Mouse (Mus musculus): ENCODE data around the gene Arnt2.

Gene Arnt2

DNA sequence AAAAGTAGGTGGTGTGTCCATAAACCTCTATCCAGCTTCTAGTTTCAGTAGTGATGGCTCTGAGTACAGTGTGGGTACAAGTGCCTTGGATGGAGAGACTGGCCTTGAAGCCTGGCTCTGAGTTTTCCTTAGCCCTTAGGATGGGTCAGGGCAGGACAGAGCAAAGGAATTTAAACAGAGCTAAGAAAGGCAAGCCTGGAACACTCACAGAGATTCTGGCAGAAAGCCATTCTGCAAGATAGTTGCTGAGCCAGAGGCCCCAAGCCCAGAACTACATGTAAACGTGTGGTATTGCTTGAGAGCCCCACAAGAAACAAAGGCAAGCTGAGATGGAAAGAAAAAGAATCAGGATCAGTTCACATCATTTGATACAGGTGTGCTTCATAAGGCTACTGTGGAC lies 70.8 kb downstream of the Arnt2 start:
- no peak for DNase-seq

DNA sequence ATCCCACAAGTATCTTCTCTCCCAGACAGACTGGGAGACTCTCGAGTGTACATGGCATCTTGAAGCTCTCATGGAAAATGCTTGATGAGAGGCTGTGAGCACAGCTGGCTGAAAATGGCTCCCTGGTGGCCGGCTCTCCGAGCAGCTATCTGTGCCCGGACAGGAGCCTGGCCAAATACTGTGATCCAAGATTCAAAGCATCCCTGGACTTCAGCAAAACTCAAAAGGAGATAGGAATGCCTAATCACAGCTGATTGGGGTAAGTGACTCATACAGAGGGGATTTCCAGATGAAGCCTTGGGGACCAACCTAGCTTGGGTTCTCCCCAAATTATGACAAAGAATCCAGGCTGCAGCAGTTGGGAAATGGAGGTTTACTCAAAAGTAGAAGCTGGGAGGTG lies 72.2 kb downstream of the Arnt2 start:
- DNase-seq: no peak

- DNase-seq: no peak
These were observed 73.1 kb downstream of the Arnt2 start for GRCm38 (mm10) chr7:84336907-84337306.

DNA sequence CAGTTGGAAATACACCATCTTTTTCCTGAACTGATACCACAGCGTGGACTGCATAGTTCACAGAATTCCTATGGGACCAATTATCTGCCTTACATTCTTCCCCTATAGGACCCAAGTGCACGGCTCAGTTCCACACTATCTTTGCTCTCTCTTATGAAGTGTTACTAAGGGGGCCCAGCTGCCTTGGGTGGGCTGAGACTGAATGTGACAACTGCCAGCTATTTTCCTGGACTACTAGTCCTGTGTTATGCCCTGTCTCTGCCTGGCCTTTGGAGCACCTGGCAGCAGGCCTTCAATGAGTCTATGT lies 73.4 kb downstream of the Arnt2 start:
- peak; percentile 35 to 51 for DNase-seq

DNA sequence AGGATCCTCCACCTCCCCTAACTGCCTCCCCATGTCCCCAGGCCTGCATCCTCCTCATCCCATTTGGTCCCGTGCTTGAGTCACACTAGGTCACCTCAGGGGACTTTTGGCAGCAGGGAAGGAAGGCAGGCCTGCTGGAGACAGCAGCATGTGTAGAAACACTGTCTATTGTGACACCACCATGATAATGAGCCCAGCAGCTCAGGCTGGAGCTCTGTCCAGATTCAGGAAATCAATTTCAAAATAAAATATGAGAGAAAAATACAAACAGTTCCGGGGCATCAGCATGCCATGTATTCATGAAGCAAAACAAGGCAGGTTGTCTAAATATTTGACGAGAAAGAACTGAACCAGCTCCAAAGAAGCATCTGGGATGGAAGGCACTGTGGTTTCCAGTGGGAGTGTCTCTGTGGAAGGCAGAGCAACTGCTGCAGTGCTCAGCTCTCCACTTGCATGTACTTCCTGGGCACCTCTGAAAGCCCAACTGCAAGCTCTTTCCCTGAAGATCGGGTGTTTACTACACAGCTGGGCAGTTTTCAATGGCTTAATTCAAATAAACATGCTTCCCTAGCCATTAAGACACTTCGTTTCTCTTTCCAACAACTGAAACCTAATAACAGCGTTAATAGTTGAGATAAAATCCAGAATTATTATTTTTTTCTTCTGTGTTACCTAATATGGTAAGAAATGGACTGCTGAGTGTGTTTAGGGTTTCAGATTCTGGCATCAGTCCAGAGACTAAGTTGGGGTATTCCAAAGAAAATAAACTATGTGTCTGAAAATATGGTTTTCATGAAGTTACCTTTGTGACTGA lies 74.0 kb downstream of the Arnt2 start:
- DNase-seq: peak; percentile 20 to 65

DNA sequence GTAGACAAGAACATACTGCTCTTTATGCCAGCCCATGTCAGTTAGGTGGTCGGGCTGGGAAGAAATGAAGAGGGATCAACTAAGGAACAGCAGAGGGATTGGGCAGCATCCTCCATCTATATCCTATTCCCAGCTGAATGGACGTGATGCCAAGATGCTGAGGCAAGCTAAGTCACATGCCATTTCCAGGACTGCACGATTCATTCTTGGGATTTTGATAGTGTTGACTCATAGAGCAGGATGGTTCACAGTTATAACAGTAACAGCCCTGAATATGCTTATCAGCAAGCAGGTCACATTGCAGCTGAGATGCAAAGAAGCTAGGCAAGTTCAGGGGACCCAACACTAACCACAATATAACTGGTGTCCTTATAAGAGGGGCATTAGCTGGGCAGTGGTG lies 76.0 kb downstream of the Arnt2 start:
- DNase-seq: no peak

DNA sequence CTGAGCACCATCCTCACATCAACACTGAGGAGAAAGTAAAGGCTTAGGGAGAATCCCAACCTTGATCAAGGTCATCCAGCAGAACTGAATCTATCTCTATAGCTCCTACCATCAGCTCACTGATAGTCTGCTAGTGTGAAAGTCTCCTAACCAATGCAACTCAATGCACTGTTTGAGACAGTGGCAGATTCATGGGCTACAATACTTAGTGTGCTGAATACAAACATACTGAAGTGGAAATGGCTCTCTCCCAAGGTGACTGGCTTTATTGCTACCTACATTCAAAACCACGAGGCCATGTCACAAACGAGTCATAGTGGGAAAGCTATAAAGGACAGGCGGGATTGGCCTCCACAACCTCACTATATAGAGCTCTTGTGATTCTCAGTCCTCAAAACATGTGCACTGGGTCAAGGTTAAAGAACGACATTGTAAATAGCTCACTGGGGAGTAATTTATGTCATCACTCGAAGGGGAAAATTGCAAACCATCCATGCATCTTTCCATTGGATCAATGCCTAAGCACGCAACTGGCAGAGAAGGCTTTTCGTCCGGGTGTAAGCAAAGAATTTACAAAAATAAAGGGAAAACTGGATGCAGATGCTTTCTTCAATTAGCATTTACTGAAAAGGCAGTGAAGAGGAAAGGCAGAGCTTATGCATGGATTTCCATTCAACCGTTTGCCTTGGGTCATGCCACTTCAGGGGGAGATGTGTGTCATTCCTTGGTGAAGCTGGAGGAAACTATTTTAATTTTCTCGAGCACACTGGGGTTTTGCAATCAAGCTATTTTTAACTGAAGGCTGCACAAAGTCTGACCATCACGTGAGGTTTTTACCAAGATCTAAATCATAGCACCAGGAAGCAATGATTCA lies 77.4 kb downstream of the Arnt2 start:
- no peak for DNase-seq

- peak in 1 of 2 experiments; percentile 52 for DNase-seq
These were observed 80.8 kb downstream of the Arnt2 start for GRCm38 (mm10) chr7:84329174-84329583.

- peak; percentile 63 to 85 for DNase-seq
These were observed 81.2 kb downstream of the Arnt2 start for GRCm38 (mm10) chr7:84328770-84329169.

GRCm38 (mm10) chr7:84325570-84326328 lies 84.2 kb downstream of the Arnt2 start:
- DNase-seq: no peak

DNA sequence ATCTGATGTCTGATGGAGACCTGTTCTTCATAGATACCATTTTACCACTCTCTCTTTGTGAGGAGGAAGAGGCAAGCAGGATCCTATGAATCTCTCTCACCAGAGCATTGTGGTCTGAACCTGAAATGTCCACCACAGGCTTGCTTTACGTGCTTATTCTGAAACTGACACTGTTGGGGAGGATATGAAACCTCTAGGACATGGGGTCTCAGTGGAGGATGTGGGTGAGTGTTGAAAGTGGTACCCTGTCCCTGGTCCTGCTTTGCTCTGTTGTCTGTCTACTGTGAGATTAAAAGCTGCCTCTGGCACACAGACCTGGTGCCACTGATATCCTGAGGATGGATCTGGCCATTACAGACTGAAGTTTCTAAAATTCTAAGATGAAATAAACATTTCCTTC lies 88.4 kb downstream of the Arnt2 start:
- DNase-seq: no peak

GRCm38 (mm10) chr7:84315353-84316003 lies 94.5 kb downstream of the Arnt2 start:
- peak; percentile 22 to 56 for DNase-seq

DNA sequence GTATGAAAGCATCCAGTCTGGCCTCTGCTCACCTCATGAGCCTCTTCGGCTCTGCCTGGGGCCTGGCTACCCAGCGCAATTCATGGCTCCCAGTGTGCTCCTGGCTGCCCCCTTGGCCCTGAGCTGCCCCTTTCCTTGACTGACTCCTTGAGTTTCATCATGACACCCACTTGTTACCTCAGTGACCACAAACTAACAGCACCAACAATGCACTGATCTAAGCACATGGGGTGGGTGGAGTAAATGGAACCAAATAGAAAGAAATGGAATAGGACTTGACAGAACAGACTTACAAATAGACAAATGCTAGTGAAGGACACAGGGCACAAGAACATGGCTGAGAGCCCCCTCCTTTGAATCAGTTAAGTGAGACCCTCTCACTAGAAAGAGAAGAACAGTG lies 95.2 kb downstream of the Arnt2 start:
- DNase-seq: no peak

DNA sequence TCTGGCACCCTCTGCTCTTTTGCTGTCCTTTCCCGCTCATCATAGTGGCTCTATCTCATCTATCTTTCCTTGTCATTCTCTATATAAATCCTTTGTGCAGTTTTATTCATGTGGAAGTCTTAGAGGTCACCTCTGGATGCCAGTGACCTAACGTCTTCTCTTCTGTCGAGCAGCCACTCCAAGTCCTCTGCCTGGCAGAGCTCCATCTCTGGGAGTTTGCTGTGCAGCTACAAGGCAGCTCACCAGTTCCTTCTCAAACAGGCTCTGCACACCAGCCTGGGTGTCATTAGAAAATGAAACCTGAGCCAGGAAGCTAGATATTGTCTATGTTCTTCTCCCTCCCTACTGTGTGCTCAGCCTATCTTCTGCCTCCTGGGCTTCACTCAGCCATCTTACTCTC lies 98.4 kb downstream of the Arnt2 start:
- no peak for DNase-seq

DNA sequence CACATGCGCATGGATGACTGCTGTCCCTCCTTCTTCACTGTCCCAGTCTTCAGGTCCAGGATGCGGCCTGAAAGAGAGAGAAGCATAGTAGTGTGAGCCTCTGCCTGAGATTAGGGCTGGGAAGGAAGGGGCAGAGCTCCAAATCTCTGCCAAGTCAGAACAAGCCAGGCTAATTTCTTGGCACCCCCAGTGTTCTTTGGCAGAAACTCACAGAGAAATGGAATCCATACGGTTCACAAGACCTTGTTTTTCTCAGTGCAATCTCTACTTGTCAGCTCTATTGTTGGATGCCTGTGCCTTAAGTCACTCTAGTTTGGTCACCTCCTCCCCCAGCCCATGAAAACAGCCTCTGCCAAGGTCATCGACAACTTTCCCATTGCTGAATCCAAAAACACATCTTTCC lies 99.1 kb downstream of the Arnt2 start:
- DNase-seq: peak in 1 of 2 experiments; percentile 28

GRCm38 (mm10) chr7:84307329-84307925 lies 102.5 kb downstream of the Arnt2 start:
- no peak for DNase-seq

DNA sequence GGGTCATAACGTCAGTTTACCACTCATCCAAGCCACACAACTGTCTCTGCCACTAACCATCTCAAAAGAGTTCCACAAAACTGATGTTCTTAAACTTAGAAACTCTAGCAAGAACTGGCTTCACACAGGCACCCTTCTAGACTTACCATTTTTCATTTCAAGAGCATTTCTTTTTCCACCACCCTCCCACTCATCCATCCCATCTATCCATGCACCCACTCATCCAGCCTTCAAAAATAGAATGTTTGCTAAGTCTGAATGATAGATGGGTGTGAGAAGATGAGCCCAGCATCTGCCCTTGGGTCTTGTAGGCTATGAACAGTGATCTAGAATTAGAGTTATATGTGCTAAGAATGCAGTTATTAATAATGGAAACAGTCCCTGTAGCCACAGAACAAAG lies 109.7 kb downstream of the Arnt2 start:
- DNase-seq: no peak

GRCm38 (mm10) chr7:84299601-84300000 lies 110.4 kb downstream of the Arnt2 start:
- DNase-seq: peak; percentile 16 to 60

DNA sequence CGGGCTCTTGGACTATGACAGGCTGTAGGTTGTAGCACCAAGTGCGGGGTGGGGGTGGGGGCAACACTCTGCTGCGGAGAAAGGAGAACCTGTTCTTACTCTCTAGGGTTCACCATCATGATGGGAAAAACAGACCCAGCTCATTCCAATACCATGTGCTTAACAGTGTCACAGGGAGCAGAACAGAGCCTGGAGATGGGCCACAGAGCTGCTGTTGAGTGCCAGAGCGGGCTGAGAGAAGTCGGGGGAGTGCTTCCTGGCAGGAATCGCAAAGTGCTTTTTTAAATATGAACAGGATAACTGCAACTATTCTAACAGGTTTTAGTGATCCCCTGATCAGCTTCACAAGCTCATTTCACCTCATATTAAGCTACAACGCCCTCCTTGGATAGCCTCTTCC lies 116.9 kb downstream of the Arnt2 start:
- DNase-seq: no peak

- DNase-seq: no peak
These were observed 122.8 kb downstream of the Arnt2 start for GRCm38 (mm10) chr7:84287226-84287587.

GRCm38 (mm10) chr7:84286526-84287225 lies 123.3 kb downstream of the Arnt2 start:
- DNase-seq: no peak

DNA sequence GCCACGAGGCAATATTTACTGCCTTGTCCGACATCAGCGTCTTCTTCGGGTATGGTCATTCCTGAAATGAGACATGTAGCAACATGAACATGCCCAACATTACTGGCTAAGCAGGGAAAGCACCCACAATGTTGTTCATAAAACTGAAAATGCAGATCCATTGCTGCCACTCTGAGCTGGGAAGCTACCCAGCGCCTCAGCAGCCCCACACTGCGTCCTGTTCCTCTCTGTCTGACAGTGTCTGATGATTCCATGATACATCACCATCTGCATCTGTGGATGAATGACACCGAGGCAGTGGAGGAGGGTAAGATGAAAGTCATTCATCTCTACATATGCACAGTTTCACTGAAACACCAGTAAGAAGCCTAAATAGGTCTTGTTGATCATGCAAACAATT lies 124.2 kb downstream of the Arnt2 start:
- DNase-seq: no peak
